Mouse (Mus musculus): ENCODE data around the gene Lce6a.

Gene Lce6a

DNA sequence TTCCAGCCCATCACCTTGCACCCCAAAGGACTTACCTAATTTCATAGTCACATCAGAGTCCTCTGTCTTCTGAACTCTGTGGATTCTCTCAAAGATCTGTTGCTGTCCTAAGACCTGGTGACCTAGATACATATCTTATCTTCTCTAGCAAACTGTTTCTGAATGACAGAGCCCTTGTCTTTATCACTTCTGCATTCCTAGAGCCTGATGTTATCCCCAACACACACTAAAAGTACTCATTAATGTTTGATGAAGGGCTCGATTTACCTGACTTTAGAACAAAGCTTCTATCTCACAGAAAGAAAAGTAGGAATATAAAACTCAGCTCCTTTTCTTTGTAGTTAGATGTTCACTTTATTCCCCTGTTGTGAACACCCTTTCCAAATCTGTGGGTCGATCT lies at the start of gene Lce6a:
TSS of gene Lce6a (minus strand) at position 101 of the 400 bp plus-strand sequence.
- no peak for DNase-seq

DNA sequence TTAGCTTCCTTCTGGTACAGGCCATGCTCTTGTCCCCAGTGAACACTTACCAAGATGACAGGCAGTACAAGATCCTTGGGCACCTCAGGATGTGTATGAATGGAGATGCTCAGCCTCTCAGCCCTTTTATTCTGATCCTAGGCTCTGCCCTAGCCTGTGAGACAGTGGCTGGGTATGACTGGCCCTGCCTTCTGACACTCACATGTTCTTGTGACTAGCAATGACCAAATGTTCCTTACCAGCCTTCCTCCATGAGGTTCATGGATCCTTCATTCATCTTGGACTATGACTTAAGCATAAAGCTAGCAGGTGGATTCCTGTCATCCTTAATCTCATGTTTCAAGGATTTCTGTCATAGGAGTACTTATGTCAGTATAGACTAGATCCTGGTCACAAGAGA lies 48.8 kb upstream of the Lce6a start, which contains the start of gene Lce1a2:
TSS of gene Lce1a2 (minus strand) at position 101 of the 400 bp plus-strand sequence.
- DNase-seq, result no peak

- no peak for DNase-seq
These were observed 35.4 kb upstream of the Lce6a start, which contains the start of gene Lce1b for GRCm38 (mm10) chr3:92656826-92657225. Gene Lce1b, minus strand, starts transcription at chr3:92656926.

DNA sequence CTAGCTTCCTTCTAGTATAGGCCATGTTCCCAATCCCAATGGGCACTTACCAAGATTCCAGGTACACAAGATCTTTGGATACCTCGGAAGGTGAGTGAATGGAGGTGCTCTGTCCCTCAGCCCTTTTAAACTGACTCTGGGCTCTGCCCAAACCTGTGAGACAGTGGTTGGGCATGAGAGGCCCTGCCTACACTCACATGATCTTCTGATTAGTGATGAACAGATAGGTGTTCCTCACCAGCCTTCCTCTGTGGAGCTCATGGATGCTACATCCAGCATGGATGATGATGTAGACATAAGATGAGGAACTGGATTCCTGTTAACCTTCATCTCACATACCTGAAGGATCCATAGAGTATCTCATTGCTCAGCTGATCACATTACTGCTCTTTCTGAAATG lies 26.7 kb upstream of the Lce6a start, which contains the start of gene Lce1a1:
TSS of gene Lce1a1 (minus strand) at position 101 of the 400 bp plus-strand sequence.
- no peak for DNase-seq

DNA sequence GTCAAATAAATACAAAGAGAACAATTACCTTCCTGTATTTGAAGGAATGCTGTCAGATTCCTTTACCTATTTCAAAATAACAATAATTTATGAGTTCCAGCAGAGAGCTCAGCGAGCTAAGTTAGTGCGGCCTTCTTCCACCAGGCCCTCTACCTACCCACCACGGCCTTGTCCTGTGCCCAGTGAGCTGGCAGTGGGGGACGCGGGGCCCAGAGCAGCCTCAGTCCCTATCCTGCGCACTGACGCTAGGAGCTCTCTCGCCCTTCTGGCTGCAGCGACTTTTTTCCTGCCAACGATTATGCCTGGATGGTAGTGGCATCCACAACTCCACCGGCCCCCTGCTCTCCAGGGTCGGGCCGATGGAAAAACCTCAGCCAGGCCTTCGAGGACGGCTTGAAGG lies 18.4 kb upstream of the Lce6a start:
- no peak for DNase-seq

DNA sequence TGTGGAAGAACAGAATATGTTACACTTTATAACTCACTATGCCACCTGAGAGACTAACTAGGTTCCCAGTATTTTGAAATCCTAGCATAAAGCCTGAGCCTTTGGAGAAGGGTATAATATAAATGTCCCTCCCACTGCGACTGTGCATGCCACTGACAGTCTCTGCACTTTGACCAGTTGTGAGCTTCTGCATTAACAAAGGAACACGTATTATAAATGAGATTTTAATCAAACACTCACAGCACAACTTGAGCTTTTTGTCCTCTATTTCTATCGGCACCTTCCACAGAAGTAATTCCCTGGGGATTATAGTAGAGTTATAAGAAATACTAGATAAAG lies 17.2 kb upstream of the Lce6a start:
- DNase-seq, result no peak

DNA sequence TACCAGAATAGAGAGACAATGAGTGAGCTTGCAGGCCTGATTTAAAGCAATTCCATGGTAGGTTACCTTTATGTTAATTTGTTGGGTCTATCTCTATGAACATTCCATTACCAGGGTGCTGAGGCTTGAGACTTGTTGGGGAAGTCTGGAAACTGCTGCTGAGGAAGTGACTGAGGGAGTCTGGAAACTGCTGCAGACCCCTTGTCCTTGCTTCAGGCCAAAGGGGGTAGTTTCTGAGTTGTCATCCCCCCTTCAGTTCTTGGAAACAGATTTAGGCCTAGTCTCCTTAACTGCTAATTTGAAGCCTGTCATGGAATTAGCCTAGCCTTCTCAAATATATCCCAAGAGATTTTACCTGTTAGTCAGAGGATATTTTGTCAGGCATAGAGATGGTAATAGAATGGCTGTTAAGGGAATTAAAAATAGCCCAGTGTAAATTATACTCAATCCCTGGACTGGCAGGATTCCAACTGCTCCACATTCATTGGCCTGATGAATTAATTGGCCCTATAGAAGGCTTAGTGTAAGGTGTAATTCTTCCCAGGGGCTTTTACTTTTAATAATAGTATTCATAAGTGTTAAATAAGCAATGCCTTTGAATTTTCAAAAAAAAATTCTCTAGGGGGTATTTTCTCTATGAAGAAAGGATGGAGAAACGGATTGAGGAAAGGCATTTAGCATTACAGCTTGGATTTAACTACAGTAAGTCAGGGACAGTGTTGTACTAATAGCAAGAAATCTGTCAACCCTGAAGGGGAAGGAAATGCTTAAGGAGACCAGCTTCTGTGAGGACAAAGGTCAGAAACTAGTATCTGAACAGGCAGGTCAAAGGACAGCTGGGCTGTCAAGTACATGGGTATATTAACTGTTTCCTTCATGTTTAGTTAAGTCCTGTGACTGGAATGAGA lies 16.5 kb upstream of the Lce6a start:
- DNase-seq, result no peak

DNA sequence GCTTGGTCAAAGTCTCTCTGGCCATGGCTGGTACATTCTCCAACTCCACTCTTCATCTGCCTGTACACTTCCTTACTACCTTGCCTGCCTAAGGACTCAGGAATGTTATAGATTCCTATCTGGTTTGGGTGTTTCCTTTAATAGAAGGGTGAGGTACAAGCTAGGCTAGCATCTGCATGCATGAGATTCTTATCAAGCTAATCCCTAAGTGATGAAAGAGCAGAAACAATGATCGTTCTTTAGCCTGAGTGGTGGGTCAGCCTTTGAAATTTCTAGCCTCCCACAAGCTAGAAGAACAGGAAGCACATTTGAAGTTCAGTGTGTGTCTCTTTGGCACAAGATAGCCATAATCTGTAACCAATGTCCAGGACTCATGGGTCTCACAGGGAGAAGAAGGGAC lies 11.7 kb downstream of the Lce6a start:
- DNase-seq, result no peak

DNA sequence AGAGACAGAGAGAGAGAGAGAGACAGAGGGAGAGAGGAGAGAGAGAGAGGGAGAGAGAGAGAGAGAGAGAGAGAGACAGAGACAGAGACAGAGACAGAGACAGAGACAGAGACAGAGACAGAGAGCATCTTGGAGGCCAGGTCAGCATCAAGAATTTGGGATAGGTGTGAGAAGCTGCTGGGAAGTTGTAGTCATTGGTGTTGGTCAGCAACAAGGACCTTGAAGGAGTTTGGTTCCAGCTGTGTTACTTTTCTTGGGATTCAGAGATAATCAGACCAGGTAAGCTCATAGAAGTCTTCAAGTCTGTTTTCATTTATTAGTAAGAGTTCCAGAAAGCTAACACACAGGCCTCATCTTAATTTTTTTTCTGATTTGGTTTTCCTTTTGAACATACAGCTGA lies 14.1 kb downstream of the Lce6a start, which contains the start of gene 2210017I01Rik:
TSS of gene 2210017I01Rik (minus strand) at position 101 of the 400 bp plus-strand sequence.
- DNase-seq, result no peak

DNA sequence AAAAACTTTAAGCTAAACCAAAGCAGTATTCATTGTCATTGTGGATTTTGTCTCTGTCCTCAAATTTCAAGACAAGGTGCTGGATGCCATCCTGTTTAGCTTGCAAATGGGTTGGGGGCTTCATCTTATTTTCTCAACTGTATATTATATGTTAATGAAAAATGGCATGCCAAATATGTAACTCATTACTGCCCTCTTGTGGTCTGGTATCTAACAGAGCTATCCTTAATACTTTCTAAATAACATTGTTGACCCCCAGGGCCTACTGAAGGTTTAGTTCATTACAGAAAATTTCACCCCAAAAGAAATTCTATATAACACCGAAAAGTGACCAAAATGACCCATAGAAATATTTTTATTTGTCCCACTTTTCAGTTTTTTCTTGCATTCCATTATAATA lies 19.3 kb downstream of the Lce6a start:
- DNase-seq, result no peak

GRCm38 (mm10) chr3:92600456-92600855 lies 21.0 kb downstream of the Lce6a start:
- no peak for DNase-seq

DNA sequence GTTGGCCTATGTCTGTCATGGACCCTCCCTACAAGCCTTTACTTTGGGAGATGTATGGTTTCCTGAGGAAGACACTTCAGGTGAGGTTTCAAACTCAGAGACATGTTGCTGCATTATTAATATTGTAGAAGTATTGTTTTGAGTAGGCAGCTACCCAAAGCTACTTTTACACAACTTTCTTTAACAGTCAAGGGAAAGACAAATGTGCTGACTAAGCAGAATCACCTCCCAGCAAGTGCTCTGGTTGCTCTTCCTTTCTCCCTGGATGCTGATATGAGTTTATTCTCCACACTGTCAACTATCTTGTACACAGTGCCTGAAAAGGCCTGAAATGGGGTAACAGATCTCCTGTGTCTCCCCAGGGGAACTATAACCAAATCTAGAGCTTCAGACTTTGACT lies 21.5 kb downstream of the Lce6a start:
- DNase-seq, result no peak

DNA sequence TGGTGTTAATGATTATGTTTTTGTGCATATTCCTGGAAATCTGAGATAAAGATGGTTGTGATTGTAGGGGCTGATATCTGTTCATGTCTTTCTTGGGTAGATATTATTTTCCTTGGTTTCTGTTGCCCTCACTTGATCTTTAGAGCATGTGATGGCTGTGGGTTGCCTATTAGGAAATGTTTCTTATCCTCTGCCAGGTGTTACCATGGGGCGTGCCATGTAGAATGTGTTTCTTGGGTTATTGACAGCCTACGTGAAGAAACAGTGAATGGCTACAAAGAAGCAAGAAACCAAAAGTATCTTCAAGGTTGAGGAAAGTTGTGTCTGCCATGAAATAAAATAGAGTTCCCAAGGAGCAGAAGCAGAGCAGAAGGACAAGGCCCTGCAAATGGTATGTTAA lies 23.0 kb downstream of the Lce6a start:
- DNase-seq, result no peak

- no peak for DNase-seq
These were observed 32.6 kb downstream of the Lce6a start, which contains the start of gene Smcp for GRCm38 (mm10) chr3:92588858-92589257. Gene Smcp, minus strand, starts transcription at chr3:92588997.

- DNase-seq, result no peak
These were observed 34.3 kb downstream of the Lce6a start for GRCm38 (mm10) chr3:92587190-92587589.

GRCm38 (mm10) chr3:92585055-92585454 lies 36.4 kb downstream of the Lce6a start:
- no peak for DNase-seq

GRCm38 (mm10) chr3:92583164-92583826 lies 38.2 kb downstream of the Lce6a start:
- DNase-seq, result no peak

- no peak for DNase-seq
These were observed 42.0 kb downstream of the Lce6a start for GRCm38 (mm10) chr3:92579508-92579907.

GRCm38 (mm10) chr3:92578652-92579413 lies 42.6 kb downstream of the Lce6a start:
- DNase-seq, result no peak

DNA sequence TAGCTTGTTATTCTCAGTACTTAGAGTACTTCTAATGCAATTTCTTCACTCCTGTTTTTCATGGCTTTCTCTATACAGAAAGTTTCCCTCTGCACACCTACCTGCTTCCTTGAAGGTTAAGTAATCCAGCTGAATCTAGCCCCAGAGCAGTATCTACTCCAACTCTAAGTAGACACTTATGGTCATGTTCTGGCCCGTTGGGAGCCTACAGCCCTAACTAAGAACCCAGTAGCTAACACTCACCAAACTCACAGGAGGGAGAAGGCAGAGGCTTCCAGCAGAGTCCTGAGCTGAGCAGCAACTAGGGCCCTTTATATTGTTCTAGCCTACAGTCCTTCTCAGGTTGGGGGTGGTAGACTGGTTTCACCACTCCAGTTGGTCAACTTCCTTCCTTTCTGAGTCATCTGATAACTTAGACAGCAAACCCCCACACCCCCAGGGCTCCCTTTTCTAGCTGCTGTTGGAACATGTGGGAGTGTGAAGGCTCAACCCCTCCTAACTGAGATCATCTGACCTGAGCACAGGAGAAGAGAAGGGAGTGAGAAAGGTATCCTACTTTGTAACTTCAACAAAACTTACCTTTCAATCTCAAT lies 47.9 kb downstream of the Lce6a start, which contains the start of gene Ivl:
TSS of gene Ivl (minus strand) at position 287 of the 593 bp plus-strand sequence.
- no peak for DNase-seq

DNA sequence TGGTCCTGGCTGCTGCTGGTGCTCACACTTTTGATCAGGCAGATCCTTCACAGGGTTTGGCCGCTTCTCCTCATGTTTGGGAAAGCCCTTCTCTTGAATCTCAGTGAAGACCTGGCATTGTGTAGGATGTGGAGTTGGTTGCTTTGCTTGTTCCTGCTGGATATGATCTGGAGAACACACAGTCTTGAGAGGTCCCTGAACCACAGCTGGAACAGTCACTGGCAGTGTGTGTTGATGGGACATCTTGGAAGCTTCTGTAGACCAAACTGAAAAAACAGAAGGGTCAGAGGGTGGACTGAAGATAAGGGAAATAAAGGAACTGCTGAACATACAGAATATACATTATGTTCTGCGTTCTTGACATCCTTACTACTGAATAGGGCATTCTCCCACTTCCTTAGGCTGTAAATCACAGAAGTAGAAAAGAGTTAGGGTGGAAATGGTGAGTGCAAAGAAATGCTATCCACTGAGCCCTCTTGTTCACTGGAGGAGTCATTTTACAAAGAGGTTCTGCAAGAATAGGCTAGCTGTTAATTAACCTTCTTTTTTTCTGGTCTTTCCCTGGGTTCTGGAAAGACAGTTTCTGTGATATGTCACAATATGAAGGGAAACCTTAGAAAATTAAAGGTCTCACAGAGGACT lies 48.8 kb downstream of the Lce6a start:
- no peak for DNase-seq
